Mouse (Mus musculus): ENCODE data around the gene Grik3. TPM values are rescaled to one million over a fixed set of nuclear protein-coding genes. Genes with fewer than 3 reads are reported as not detected.
A peak's percentile ranks its signal among the peaks of the same experiment; 100 is the strongest.

The Grik3 gene
- total RNA-seq, 1 experiment: 9.8 TPM

DNA sequence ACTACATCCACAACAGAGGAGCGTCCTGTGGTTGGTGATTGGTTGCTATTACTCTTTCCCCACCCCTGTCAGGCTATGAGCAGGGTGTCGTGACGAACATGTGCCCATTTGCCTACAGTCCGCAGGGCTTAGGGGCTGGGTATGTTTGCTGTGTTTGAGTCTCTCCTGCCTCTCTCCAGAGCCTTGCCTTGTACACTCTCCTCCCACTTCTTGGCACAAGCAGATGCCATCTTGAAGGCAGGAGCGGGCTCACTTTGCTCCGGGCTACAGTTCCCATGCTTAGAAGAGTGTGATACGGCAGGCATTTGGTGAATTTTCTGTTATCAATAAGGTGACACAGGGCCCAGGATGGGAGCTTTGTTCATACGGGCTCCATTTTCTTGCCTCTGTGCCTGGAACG is 104.5 kb downstream of the Grik3 start:
- peaks cover 0 to 43% of the 10 kb centered on the region in 2 experiments; a peak in 3 of 4 replicates for H3K4me1 ChIP-seq (ENCODE audit: control insufficient read depth in 2 of 2, insufficient read depth in 2 of 2, low read length in 2 of 2, poor library complexity in 1 of 2)

DNA sequence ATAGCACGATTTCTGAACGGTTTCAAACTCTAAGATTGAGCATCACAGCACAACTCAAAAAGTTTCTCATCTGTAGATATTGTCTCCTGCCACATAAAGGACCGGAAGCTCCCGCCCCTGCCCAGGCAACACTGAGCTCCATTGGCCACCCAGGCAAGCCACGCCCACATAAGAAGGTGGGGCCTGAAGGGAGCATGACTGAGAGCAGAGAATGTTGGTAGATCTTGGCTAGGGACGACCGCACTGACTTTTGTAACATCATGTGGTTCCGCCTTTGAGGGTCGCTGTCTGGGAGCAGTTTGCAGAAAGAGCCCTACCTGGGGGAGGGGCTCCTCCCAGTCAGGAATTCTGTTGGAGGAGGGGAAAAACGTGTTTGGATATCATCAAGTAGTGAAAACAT is 108.2 kb downstream of the Grik3 start:
- in situ Hi-C loops (cut with MboI; ENCODE audit: low sequenced_read_pairs in 2 of 2, unreplicated experiment in 2 of 2): no loop called here
- peak overlapping the region; percentile 30; the same call in 1 of the 2 replicates for H3K9ac ChIP-seq (ENCODE audit: insufficient read depth, low read depth, low read length, poor library complexity, severe bottlenecking)
- H3K4me1 ChIP-seq (ENCODE audit: control insufficient read depth in 2 of 2, insufficient read depth in 2 of 2, low read length in 2 of 2, poor library complexity in 1 of 2): peaks cover 3 to 44% of the 10 kb centered on the region in 2 experiments; a peak in 2 of 4 replicates
- TF ChIP-seq ZNF384 (IDR thresholded peaks at IDR 0.05; ENCODE audit: low read depth, low read length) (no peak), CHD2 (IDR thresholded peaks at IDR 0.05; ENCODE audit: low read depth, low read length) (no peak), ZC3H11A (IDR thresholded peaks at IDR 0.05; ENCODE audit: borderline replicate concordance, low read depth, low read length) (no peak)
- peak; percentile 84 for DNase-seq (ENCODE audit: low read depth, low spot score)
- H3K4me3 ChIP-seq (ENCODE audit: insufficient read depth in 1 of 2, low read depth in 1 of 2, low read length in 2 of 2, poor library complexity in 1 of 2, severe bottlenecking in 1 of 2): peak overlapping the region; percentile 44 to 61
- H3K27ac ChIP-seq (ENCODE audit: insufficient read depth, low read depth, low read length, poor library complexity, severe bottlenecking): peak overlapping the region; percentile 29; the same call in 1 of the 2 replicates
- no peaks in the 10 kb centered on the region for H3K36me3 ChIP-seq (ENCODE audit: control insufficient read depth, insufficient read depth, low read length, poor library complexity, severe bottlenecking)
- H3K9me3 ChIP-seq (ENCODE audit: control insufficient read depth, insufficient read depth, low read depth, low read length): no peaks in the 10 kb centered on the region

More for the DNA sequence above, 104.5 kb downstream of the Grik3 start:
- H3K9ac ChIP-seq (ENCODE audit: insufficient read depth, low read depth, low read length, poor library complexity, severe bottlenecking): no peak overlapping the region
- TF ChIP-seq MAFK (IDR thresholded peaks at IDR 0.05; ENCODE audit: insufficient read depth, low read depth, low read length) (no peak), CHD2 (IDR thresholded peaks at IDR 0.05; ENCODE audit: low read depth, low read length) (no peak), ZNF384 (IDR thresholded peaks at IDR 0.05; ENCODE audit: low read depth, low read length) (no peak), HCFC1 (IDR thresholded peaks at IDR 0.05; ENCODE audit: borderline replicate concordance, insufficient read depth, low read length) (no peak), ZC3H11A (IDR thresholded peaks at IDR 0.05; ENCODE audit: borderline replicate concordance, low read depth, low read length) (no peak)
- DNase-seq (ENCODE audit: low read depth, low spot score): no peak
- H3K27ac ChIP-seq (ENCODE audit: insufficient read depth, low read depth, low read length, poor library complexity, severe bottlenecking): no peak overlapping the region
- H3K4me3 ChIP-seq (ENCODE audit: insufficient read depth in 1 of 2, low read depth in 1 of 2, low read length in 2 of 2, poor library complexity in 1 of 2, severe bottlenecking in 1 of 2): no peak overlapping the region
- H3K36me3 ChIP-seq (ENCODE audit: control insufficient read depth, insufficient read depth, low read length, poor library complexity, severe bottlenecking): no peaks in the 10 kb centered on the region
- H3K9me3 ChIP-seq (ENCODE audit: control insufficient read depth, insufficient read depth, low read depth, low read length): no peaks in the 10 kb centered on the region
- in situ Hi-C loops (cut with MboI; ENCODE audit: low sequenced_read_pairs in 2 of 2, unreplicated experiment in 2 of 2): no loop called here

- in situ Hi-C loops (cut with MboI; ENCODE audit: low sequenced_read_pairs in 2 of 2, unreplicated experiment in 2 of 2): no loop called here
- Histone ChIP-seq H3K27ac (ENCODE audit: insufficient read depth, low read depth, low read length, poor library complexity, severe bottlenecking) (no peak overlapping the region; the same call in 1 of the 2 replicates), H3K4me3 (ENCODE audit: insufficient read depth in 1 of 2, low read depth in 1 of 2, low read length in 2 of 2, poor library complexity in 1 of 2, severe bottlenecking in 1 of 2) (no peak overlapping the region), H3K9me3 (ENCODE audit: control insufficient read depth, insufficient read depth, low read depth, low read length) (no peaks in the 10 kb centered on the region), H3K9ac (ENCODE audit: insufficient read depth, low read depth, low read length, poor library complexity, severe bottlenecking) (no peak overlapping the region), H3K36me3 (ENCODE audit: control insufficient read depth, insufficient read depth, low read length, poor library complexity, severe bottlenecking) (no peaks in the 10 kb centered on the region), H3K4me1 (ENCODE audit: control insufficient read depth in 2 of 2, insufficient read depth in 2 of 2, low read length in 2 of 2, poor library complexity in 1 of 2) (peaks cover 3 to 45% of the 10 kb centered on the region in 2 experiments; a peak in 2 of 4 replicates)
- no peak for DNase-seq (ENCODE audit: low read depth, low spot score)
- no peak for TF ChIP-seq HCFC1 (IDR thresholded peaks at IDR 0.05; ENCODE audit: borderline replicate concordance, insufficient read depth, low read length)
- no peak for TF ChIP-seq ZNF384 (IDR thresholded peaks at IDR 0.05; ENCODE audit: low read depth, low read length)
- no peak for TF ChIP-seq MAFK (IDR thresholded peaks at IDR 0.05; ENCODE audit: insufficient read depth, low read depth, low read length)
- no peak for TF ChIP-seq CHD2 (IDR thresholded peaks at IDR 0.05; ENCODE audit: low read depth, low read length)
- no peak for TF ChIP-seq ZC3H11A (IDR thresholded peaks at IDR 0.05; ENCODE audit: borderline replicate concordance, low read depth, low read length)
These were observed 109.1 kb downstream of the Grik3 start for GRCm38 (mm10) chr4:125599510-125600005.

DNA sequence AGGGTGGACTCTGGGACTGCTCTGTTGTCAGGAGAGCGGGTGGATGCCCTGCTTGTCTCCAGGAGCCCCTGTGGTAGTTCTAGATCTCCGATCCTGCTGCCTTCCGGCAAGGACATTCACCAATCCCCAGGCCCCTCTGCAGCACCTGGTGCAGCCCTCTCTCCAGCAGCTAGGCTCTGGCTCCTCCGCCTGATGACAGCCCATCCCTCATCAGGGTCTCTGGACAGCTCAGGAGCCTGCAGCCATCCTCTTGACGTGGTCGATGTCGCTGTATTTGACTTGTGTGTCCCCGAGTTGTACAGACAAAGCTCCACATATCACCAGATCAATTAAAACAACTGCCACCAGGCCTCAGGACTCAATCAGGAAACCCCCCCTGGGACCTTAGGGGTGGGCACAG is 110.1 kb downstream of the Grik3 start:
- Histone ChIP-seq H3K9ac (ENCODE audit: insufficient read depth, low read depth, low read length, poor library complexity, severe bottlenecking) (no peak overlapping the region), H3K27ac (ENCODE audit: insufficient read depth, low read depth, low read length, poor library complexity, severe bottlenecking) (no peak overlapping the region), H3K9me3 (ENCODE audit: control insufficient read depth, insufficient read depth, low read depth, low read length) (no peaks in the 10 kb centered on the region), H3K36me3 (ENCODE audit: control insufficient read depth, insufficient read depth, low read length, poor library complexity, severe bottlenecking) (no peaks in the 10 kb centered on the region), H3K4me3 (ENCODE audit: insufficient read depth in 1 of 2, low read depth in 1 of 2, low read length in 2 of 2, poor library complexity in 1 of 2, severe bottlenecking in 1 of 2) (no peak overlapping the region), H3K4me1 (ENCODE audit: control insufficient read depth in 2 of 2, insufficient read depth in 2 of 2, low read length in 2 of 2, poor library complexity in 1 of 2) (peaks cover 3 to 51% of the 10 kb centered on the region in 2 experiments; a peak in 2 of 4 replicates)
- no peak for DNase-seq (ENCODE audit: low read depth, low spot score)
- in situ Hi-C loops (cut with MboI; ENCODE audit: low sequenced_read_pairs in 2 of 2, unreplicated experiment in 2 of 2): no loop called here
- TF ChIP-seq ZC3H11A (IDR thresholded peaks at IDR 0.05; ENCODE audit: borderline replicate concordance, low read depth, low read length): no peak
- TF ChIP-seq ZNF384 (IDR thresholded peaks at IDR 0.05; ENCODE audit: low read depth, low read length): no peak

GRCm38 (mm10) chr4:125601301-125601700 is 110.8 kb downstream of the Grik3 start:
- H3K4me3 ChIP-seq (ENCODE audit: insufficient read depth in 1 of 2, low read depth in 1 of 2, low read length in 2 of 2, poor library complexity in 1 of 2, severe bottlenecking in 1 of 2): no peak overlapping the region
- no peak overlapping the region for H3K9ac ChIP-seq (ENCODE audit: insufficient read depth, low read depth, low read length, poor library complexity, severe bottlenecking)
- in situ Hi-C loops (cut with MboI; ENCODE audit: low sequenced_read_pairs in 2 of 2, unreplicated experiment in 2 of 2): no loop called here
- H3K36me3 ChIP-seq (ENCODE audit: control insufficient read depth, insufficient read depth, low read length, poor library complexity, severe bottlenecking): no peaks in the 10 kb centered on the region
- TF ChIP-seq HCFC1 (IDR thresholded peaks at IDR 0.05; ENCODE audit: borderline replicate concordance, insufficient read depth, low read length) (no peak), ZNF384 (IDR thresholded peaks at IDR 0.05; ENCODE audit: low read depth, low read length) (no peak), ZC3H11A (IDR thresholded peaks at IDR 0.05; ENCODE audit: borderline replicate concordance, low read depth, low read length) (no peak), MAFK (IDR thresholded peaks at IDR 0.05; ENCODE audit: insufficient read depth, low read depth, low read length) (no peak), CHD2 (IDR thresholded peaks at IDR 0.05; ENCODE audit: low read depth, low read length) (no peak)
- no peak for DNase-seq (ENCODE audit: low read depth, low spot score)
- no peaks in the 10 kb centered on the region for H3K9me3 ChIP-seq (ENCODE audit: control insufficient read depth, insufficient read depth, low read depth, low read length)
- H3K27ac ChIP-seq (ENCODE audit: insufficient read depth, low read depth, low read length, poor library complexity, severe bottlenecking): no peak overlapping the region
- H3K4me1 ChIP-seq (ENCODE audit: control insufficient read depth in 2 of 2, insufficient read depth in 2 of 2, low read length in 2 of 2, poor library complexity in 1 of 2): peaks cover 3 to 46% of the 10 kb centered on the region in 2 experiments; a peak in 3 of 4 replicates
